Mouse (Mus musculus) cortical plate, adult 2 months (tissue): ENCODE results near the gene Fam71a.

Source experiments
- CTCF ChIP-seq: fragments of 200-500 bp; IDR thresholded peaks from 2 replicates; pipeline ENCODE4 v1.5.1; 2011; ENCODE audit warnings: mild to moderate bottlenecking, control low read depth, low read length; ENCODE audit not compliant: insufficient read depth; ENCODE audit errors: extremely low read depth
- POLR2A ChIP-seq: fragments of 200-500 bp; IDR thresholded peaks from 2 replicates; pipeline ENCODE4 v1.6.1; 2011; ENCODE audit warnings: mild to moderate bottlenecking, low read length, control low read depth; ENCODE audit not compliant: insufficient read depth; ENCODE audit errors: extremely low read depth

- TF ChIP-seq CTCF, result no peak
- no peak for TF ChIP-seq POLR2A
Observed at GRCm38 (mm10) chr1:191115514-191116238, 48.9 kb downstream of the Fam71a start.
